Mouse (Mus musculus) liver, embryonic 16.5 days (tissue): Measurements from ENCODE around the gene Gm2115. TPM values are rescaled to one million over a fixed set of nuclear protein-coding genes. Genes with fewer than 3 reads are reported as not detected.

Experiments
- ATAC-seq: fragments of 200-750 bp; cut with Nextera tagmentation; 2 replicates; pipeline ENCODE4 v1.8.0; 2017; ENCODE audit warnings: low read depth, mild to moderate bottlenecking, moderate number of reproducible peaks, moderate library complexity
- H3K27ac ChIP-seq: fragments of 300-500 bp; sonication (generic); 2 replicates; pipeline ENCODE4 v1.5.1; 2014; ENCODE audit warnings: mild to moderate bottlenecking, low read length
- H3K27me3 ChIP-seq: fragments of 300-500 bp; sonication (generic); 2 replicates; pipeline ENCODE4 v1.6.1; 2014; ENCODE audit warnings: low read depth, low read length, mixed read lengths; ENCODE audit not compliant: control insufficient read depth, insufficient read depth
- H3K36me3 ChIP-seq: fragments of 300-500 bp; sonication (generic); 2 replicates; pipeline ENCODE4 v1.6.1; 2014; ENCODE audit warnings: mild to moderate bottlenecking; ENCODE audit not compliant: control insufficient read depth, insufficient read depth
- H3K4me1 ChIP-seq: fragments of 300-500 bp; sonication (generic); 2 replicates; pipeline ENCODE4 v1.6.1; 2014; ENCODE audit warnings: low read depth, low read length, mixed read lengths; ENCODE audit not compliant: control insufficient read depth
- H3K4me2 ChIP-seq: fragments of 300-500 bp; sonication (generic); 2 replicates; pipeline ENCODE4 v1.6.1; 2014; ENCODE audit warnings: low read depth, low read length, mixed read lengths
- H3K4me3 ChIP-seq: fragments of 300-500 bp; sonication (generic); 2 replicates; pipeline ENCODE4 v1.5.1; 2014; ENCODE audit warnings: low read depth, mild to moderate bottlenecking, low read length
- H3K9ac ChIP-seq: fragments of 300-500 bp; sonication (generic); 2 replicates; pipeline ENCODE4 v1.6.1; 2014; ENCODE audit warnings: low read depth, low read length
- H3K9me3 ChIP-seq: fragments of 300-500 bp; sonication (generic); replicated peaks from 2 replicates; pipeline ENCODE4 v1.6.1; 2016; ENCODE audit warnings: low read length; ENCODE audit not compliant: control insufficient read depth
- WGBS: fragments of 180-500 bp; shearing (Covaris S2); extraction: QIAGEN DNeasy Blood & Tissue Kit; methylation state at CpG from one replicate; pipeline ENCODE4 v1.1.7; 2014; ENCODE audit not compliant: insufficient replicate concordance; 5-methylcytosine and 5-hydroxymethylcytosine counted together
- polyA plus RNA-seq: library from polyadenylated mRNA; unstranded; fragments of >200 nt; fragmentation: Nextera tagmentation; extraction: Ambion mirVana; gene quantifications from 2 replicates; pipeline ENCODE4 v1.2.1, GENCODE M21; 2015

Gm2115 gene
- polyA plus RNA-seq, 1 experiment from 2014 or later = 0.02 TPM

DNA sequence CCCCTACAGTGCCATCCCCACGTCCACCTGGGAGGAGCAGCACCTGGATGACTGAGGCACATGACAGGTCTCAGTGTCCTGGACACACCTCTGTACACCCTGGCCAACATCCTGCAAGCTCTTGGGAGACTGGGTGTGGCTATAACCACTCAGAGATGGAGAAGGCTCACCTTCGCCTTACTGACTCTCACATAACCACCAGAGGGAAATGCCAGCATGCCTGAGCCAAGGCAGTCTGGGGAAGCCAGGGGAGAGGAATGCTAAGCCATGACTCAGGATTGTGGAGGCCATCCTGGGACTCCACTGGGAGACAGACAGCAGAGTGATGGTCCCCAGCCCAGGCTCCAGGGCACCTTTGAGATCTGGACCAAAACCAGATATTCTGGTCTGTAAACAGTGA is 48.3 kb downstream of the Gm2115 start:
- Histone ChIP-seq H3K36me3 (no peaks in the 10 kb centered on the region), H3K9ac (no peak overlapping the region), H3K27me3 (no peaks in the 10 kb centered on the region), H3K4me3 (no peak overlapping the region), H3K4me1 (no peaks in the 10 kb centered on the region), H3K27ac (no peak overlapping the region), H3K9me3 (no peaks in the 10 kb centered on the region), H3K4me2 (no peak overlapping the region)
- WGBS = 41% methylated on average over 2 of the region's 2 CpGs
- peak; percentile 21; the same call in 1 of the 2 replicates for ATAC-seq

DNA sequence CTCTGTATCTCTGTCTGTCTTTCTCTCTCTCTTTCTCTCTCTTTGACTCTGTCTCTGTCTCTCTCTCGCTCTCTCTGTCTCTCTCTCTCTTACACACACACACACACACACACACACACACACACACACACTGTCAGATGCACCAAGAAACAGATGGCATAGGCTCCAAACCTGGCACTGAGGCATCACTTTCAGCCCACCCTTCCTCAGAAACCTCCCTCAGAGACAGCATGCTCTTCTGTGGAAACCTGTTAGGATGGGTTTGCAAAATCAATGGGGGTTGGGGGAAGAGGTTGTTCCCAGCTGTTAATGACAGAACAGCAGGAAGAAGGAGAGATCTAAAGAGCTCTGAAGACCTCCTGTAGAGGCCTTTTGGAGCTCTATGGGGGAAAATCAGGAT is 50.1 kb downstream of the Gm2115 start:
- 80% methylated on average over 1 of the region's 1 CpGs for WGBS
- H3K27me3 ChIP-seq = no peaks in the 10 kb centered on the region
- no peaks in the 10 kb centered on the region for H3K36me3 ChIP-seq
- H3K4me3 ChIP-seq = no peak overlapping the region
- H3K9ac ChIP-seq = no peak overlapping the region
- H3K27ac ChIP-seq = no peak overlapping the region
- no peaks in the 10 kb centered on the region for H3K9me3 ChIP-seq
- no peaks in the 10 kb centered on the region for H3K4me1 ChIP-seq
- H3K4me2 ChIP-seq = no peak overlapping the region
- no peak for ATAC-seq

DNA sequence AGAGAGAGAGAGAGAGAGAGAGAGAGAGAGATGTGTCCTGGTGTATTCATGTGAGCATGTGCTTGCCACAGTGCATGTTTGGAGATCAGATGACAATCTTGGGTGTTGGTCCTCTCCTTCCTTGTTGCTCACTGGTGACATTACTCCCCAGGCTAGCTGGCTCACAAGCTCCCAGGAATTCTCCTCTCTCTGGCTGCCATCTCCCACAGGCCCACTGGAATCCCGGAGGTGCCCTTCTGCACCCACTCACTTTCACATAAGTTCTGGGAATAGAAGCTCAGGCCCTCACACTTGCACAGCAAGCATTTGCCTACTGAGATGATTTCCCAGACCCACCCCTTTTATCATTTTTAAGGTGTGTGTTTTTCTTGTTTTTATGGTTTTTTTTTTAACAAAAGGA is 51.0 kb downstream of the Gm2115 start:
- no peaks in the 10 kb centered on the region for H3K9me3 ChIP-seq
- no peak overlapping the region for H3K4me2 ChIP-seq
- no peaks in the 10 kb centered on the region for H3K4me1 ChIP-seq
- no peak overlapping the region for H3K4me3 ChIP-seq
- no peaks in the 10 kb centered on the region for H3K36me3 ChIP-seq
- H3K27ac ChIP-seq = no peak overlapping the region
- WGBS = 65% methylated on average over 1 of the region's 1 CpGs
- no peak for ATAC-seq
- no peak overlapping the region for H3K9ac ChIP-seq
- no peaks in the 10 kb centered on the region for H3K27me3 ChIP-seq

DNA sequence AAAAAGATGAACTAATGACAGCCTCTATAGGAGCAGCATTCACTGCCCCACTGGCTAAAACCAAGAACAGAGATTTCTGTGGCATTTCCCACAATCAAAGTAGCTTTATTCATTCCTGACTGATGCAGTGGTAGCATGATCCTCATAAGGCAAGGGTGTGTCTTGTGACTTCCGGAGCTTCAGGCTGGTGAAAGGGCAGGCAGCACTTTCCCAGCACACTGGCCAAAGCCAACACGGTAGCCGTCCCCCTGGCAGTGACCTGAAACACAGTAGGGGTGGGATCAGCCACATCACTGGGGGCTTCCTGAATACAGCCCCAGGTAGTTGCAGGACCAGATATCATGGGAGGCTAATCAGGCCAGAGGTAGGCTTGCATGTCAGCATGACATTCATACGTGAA is 56.3 kb downstream of the Gm2115 start:
- H3K9me3 ChIP-seq = no peaks in the 10 kb centered on the region
- no peak overlapping the region for H3K27ac ChIP-seq
- peaks cover 24% of the 10 kb centered on the region for H3K4me1 ChIP-seq
- ATAC-seq = no peak
- no peak overlapping the region for H3K4me2 ChIP-seq
- no peaks in the 10 kb centered on the region for H3K36me3 ChIP-seq
- H3K4me3 ChIP-seq = no peak overlapping the region
- no peak overlapping the region for H3K9ac ChIP-seq
- 83% methylated on average over 4 of the region's 4 CpGs for WGBS
- no peaks in the 10 kb centered on the region for H3K27me3 ChIP-seq

DNA sequence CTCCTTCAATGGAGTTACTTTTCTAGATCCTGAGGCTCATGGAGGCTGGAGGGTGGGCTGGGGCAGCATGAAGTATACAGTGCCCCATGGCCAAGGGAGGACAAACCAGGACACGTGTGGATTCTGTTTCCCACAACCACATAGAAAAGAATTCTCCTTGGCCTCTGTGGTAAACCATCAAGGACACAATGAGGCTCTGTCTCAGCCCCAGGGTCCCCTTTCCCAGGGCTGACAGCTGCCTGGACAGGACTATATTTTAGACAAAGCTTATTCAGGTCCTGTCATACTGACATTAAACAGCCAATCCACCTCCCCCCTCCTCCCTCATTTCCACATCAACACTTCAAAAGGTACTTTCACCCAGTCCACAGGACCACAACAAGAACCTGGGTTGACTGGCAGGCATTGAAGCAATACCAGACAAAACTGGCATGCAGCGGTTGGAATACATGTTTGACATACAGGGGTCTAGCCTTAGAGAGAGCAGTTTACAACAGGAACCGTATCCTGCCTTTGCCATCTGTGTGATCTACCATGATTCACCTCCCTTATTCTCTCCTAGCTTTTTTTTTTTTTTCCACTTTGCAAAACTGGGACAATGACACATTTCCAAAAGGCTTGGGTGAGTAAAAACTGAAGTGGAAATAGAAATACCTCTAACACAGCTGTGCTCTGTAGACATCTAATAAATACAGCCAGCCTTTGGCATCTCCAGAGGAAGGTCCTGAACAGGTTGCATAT is 57.8 kb downstream of the Gm2115 start:
- no peaks in the 10 kb centered on the region for H3K27me3 ChIP-seq
- peak overlapping the region; percentile 2; the same call in 1 of the 2 replicates for H3K27ac ChIP-seq
- no peaks in the 10 kb centered on the region for H3K36me3 ChIP-seq

DNA sequence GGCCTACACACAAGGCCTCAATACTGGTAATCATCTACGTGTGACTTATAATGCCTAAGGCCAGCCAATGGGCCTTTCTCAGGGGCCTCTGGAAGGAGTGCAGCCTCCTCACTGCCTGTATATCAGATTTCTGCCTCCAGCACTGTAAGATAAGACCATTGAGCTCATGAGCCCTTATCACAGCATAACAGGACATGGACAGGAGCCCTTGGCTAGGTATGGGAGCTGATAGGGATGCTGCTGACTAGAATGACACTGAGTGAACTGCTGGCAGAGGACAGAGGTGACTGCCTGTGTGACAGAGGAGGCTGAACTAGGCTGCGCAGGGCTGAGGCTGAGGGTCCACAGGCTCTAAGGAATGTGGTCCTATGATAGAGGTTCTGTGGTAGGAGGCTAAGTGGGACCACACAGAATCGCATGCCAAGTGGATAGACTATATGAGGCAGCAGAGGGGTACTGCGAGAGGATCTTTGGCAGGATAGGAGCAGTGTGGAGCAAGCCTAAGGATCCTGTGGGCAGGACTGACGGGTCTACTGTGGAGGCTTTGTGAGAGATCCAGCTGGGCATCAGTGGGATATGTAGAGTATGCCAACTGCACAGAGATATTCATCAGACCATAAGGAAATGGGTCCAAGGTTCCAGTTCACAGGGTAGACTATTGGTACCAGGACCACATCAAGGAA is 58.5 kb downstream of the Gm2115 start:
- WGBS = 48% methylated on average over 5 of the region's 5 CpGs
- H3K9me3 ChIP-seq = no peaks in the 10 kb centered on the region
- no peaks in the 10 kb centered on the region for H3K36me3 ChIP-seq
- H3K27me3 ChIP-seq = no peaks in the 10 kb centered on the region
- H3K27ac ChIP-seq = peak overlapping the region; percentile 76
- H3K9ac ChIP-seq = peak overlapping the region; percentile 56
- no peak overlapping the region for H3K4me3 ChIP-seq
- peak; percentile 98 for ATAC-seq
- peak overlapping the region; percentile 53 for H3K4me2 ChIP-seq
- peaks cover 24% of the 10 kb centered on the region for H3K4me1 ChIP-seq

More for the DNA sequence above, 57.8 kb downstream of the Gm2115 start:
- WGBS = 70% methylated on average over 3 of the region's 3 CpGs
- Histone ChIP-seq H3K4me2 (no peak overlapping the region), H3K9me3 (no peaks in the 10 kb centered on the region), H3K4me3 (no peak overlapping the region), H3K4me1 (peaks cover 24% of the 10 kb centered on the region), H3K9ac (no peak overlapping the region)
- no peak for ATAC-seq

DNA sequence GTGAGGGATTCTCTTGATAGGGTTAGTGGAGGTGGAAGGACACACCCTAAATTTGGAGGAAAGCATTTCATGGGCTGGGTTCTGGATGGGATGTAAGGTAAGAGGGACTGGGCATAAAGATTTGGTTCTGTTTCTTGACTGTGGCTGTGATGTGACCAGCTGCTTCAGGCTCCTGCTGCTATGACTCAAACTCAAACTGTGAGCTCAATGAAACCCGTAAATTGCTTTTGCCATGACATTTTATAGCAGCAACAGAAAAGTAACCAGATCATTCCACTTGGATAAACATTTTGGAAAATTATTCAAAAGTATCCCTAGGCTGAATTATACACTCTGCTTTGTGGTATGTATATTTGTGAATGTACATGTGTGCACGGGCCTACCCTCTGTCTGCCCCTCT is 61.9 kb downstream of the Gm2115 start:
- H3K9ac ChIP-seq = no peak overlapping the region
- no peaks in the 10 kb centered on the region for H3K27me3 ChIP-seq
- H3K27ac ChIP-seq = no peak overlapping the region
- H3K4me2 ChIP-seq = no peak overlapping the region
- H3K4me3 ChIP-seq = no peak overlapping the region
- ATAC-seq = no peak
- 80% methylated on average over 2 of the region's 2 CpGs for WGBS
- no peaks in the 10 kb centered on the region for H3K9me3 ChIP-seq
- peaks cover 29% of the 10 kb centered on the region for H3K4me1 ChIP-seq
- H3K36me3 ChIP-seq = no peaks in the 10 kb centered on the region

DNA sequence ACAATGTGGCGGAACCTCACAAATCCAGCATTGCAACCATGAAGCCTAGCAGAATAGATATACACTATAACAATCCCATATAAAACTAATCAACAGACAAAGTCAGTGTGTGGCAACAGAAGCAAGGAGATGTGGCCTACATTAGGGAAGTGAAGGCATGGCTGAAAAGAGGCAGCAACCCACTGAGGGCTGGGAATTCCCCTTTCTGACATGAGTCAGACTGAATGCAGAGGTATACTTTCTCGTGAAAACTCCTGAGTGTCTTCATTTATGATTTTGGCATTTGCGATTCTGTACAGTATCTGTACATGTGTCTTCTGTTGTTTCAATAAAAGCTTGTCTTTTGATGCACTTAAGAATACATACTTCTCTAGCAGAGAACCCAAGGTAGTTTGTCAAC is 62.6 kb downstream of the Gm2115 start:
- no peak overlapping the region for H3K4me3 ChIP-seq
- H3K4me2 ChIP-seq = no peak overlapping the region
- no peak overlapping the region for H3K27ac ChIP-seq
- no peaks in the 10 kb centered on the region for H3K27me3 ChIP-seq
- no peak for ATAC-seq
- WGBS = 69% methylated on average over 3 of the region's 3 CpGs
- H3K36me3 ChIP-seq = no peaks in the 10 kb centered on the region
- no peaks in the 10 kb centered on the region for H3K9me3 ChIP-seq
- H3K9ac ChIP-seq = no peak overlapping the region
- peaks cover 28% of the 10 kb centered on the region for H3K4me1 ChIP-seq
